In the genomic region with DNA sequence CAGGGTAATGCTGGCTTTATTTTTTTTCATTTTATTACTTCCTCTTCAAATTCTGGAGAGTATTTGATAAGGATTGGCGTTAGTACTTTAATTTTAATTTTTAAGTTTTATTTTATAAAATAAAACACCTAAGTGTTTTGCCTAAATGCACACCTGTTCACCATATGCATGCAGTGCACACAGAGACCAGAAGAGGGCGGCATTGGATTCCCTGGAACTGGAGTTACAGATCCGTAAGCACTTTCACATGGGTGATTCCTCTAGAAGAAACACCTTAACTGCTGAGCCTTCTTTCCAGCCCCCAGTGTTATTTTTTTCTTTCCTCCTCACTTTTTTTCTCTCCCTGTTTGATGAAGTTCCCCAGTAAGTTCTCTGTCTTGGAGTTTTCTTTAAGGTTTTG, we compare ENCODE assay signal across 9 mouse cellular contexts. TPM values are rescaled to one million over a fixed set of nuclear protein-coding genes. Genes with fewer than 3 reads are reported as not detected.
A peak's percentile ranks its signal among the peaks of the same experiment; 100 is the strongest.
DNase-seq lines count a peak whose midpoint lies in the region.
"Had no signal": no experiment of that assay in that cellular context is flagged by ENCODE, and none has a peak within 500 bp of the region (broad histone marks: within the 10 kb centered on the region; RNA-seq: fewer than 3 reads in every experiment).

No protein-coding gene starts in this region.

- peak; percentile 4 for DNase-seq in heart, adult 11 months
- DNase-seq in heart, adult 8-10 months (ENCODE audit: low spot score): no peak
- DNase-seq in right cerebral cortex, postnatal 14 days: peak; percentile 4
- DNase-seq in right cerebral cortex, postnatal 10 days (ENCODE audit: low spot score in 2 of 2): no peak
- peak; percentile 15 for DNase-seq in c-Kit-positive CD71-positive TER-119-positive erythroid progenitor cells, embryonic 14.5 days (ENCODE audit: low spot score)
- peak; percentile 47 for DNase-seq in lung, postnatal 36 days
- no peak for DNase-seq in left cerebral cortex, adult 8-10 months (ENCODE audit: low spot score in 2 of 2)
- DNase-seq in frontal cortex, postnatal 10 days (ENCODE audit: low spot score in 2 of 2): no peak

RNA-seq across cellular contexts. Expression of gene 1700012P22Rik, which starts 9.7 kb away (rescaled TPM):
- not detected for total RNA-seq in heart, adult 8-10 months (2022)
- total RNA-seq in left cerebral cortex, adult 8-10 months (2022): not detected
- total RNA-seq: G1E had no signal

RNA-seq across cellular contexts. Expression of gene Pramef12, which starts 20.6 kb away (rescaled TPM):
- total RNA-seq in heart, adult 8-10 months (2022): not detected
- not detected for total RNA-seq in left cerebral cortex, adult 8-10 months (2022)

RNA-seq across cellular contexts. Expression of gene Gm9944, which starts 24.2 kb away (rescaled TPM):
- total RNA-seq in heart, adult 8-10 months (2022): not detected
- total RNA-seq in left cerebral cortex, adult 8-10 months (2022): not detected
- total RNA-seq: G1E had no signal

RNA-seq across cellular contexts. Expression of gene Aadacl3, which starts 34.7 kb away (rescaled TPM):
- not detected for total RNA-seq in heart, adult 8-10 months (2022)
- total RNA-seq in left cerebral cortex, adult 8-10 months (2022): not detected

RNA-seq across cellular contexts. Expression of gene Pramef20, which starts 51.1 kb away (rescaled TPM):
- not detected for total RNA-seq in heart, adult 8-10 months (2022)
- total RNA-seq in left cerebral cortex, adult 8-10 months (2022): not detected
- total RNA-seq: G1E had no signal

Comparison
In these comparisons a context has a peak if more than half of its experiments do, and no peak if none do; other contexts are left out.
1. DNase-seq: peak in heart, adult 11 months (single experiment), right cerebral cortex, postnatal 14 days (single experiment), c-Kit-positive CD71-positive TER-119-positive erythroid progenitor cells, embryonic 14.5 days (single experiment) and lung, postnatal 36 days (single experiment); none in heart, adult 8-10 months (single experiment), right cerebral cortex, postnatal 10 days (0 of 2), left cerebral cortex, adult 8-10 months (0 of 2) and frontal cortex, postnatal 10 days (0 of 2).